Mouse (Mus musculus): ENCODE measurements at regions not wholly inside any gene's neighbourhood (a gene's known extent, or its start where the extent isn't known, plus 50 kb on each side); places are given as distances from the start of the nearest gene placed in this dataset.

DNA sequence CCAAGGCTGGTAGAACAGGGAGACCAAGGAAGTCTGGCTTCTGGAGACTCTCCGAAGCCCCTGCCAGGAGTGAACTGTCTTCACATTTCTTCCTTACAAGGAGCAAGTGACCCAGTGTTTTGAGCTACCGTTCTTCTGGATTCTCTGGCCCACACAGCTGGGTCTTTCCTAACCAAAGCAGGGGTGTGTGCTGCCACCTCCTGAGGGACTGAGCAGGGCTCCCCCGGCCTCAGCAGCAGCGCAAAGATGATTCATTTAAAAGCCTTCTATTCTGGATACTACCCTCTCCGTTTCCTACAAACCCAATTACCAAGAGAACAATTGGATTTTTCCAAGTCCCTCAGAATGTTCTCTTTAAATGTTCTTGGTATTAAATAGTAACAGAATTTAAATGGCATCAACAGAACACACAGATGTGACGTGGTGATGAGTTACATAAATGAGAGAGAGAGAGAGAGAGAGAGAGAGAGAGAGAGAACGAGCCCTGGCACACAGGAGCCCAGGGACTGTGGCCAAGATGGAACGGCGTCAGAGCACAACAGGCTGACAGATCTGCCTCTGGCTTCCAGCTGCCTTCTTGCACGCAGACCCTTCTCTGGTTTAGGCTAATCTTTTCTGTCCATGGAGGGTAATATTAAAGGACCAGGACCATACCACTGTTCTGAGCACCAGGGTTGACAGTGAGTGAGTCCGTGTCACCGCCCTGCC is 191.6 kb downstream of the Agtpbp1 start:
- DNase-seq (ENCODE audit: low read depth, low spot score) = no peak

DNA sequence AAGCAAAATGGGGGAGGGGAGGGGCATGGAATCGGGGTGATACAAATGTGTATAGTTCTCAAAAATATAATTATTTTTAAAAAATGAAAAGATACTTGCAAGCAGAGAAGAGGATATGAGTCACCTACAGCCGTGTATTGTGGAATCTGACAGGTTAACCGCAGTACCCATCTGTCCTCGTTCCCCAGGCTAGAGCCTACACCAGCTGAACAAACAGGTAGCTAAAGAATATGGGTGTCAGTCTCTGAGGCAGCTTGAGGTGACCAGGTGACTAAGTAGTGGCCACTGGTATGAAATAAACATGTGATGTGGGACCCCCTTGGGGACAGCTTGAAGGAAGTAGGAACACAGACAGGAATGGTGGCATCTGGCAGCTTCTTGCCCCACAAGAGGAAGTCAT is 192.2 kb downstream of the Agtpbp1 start:
- DNase-seq (ENCODE audit: low read depth, low spot score) = no peak

DNA sequence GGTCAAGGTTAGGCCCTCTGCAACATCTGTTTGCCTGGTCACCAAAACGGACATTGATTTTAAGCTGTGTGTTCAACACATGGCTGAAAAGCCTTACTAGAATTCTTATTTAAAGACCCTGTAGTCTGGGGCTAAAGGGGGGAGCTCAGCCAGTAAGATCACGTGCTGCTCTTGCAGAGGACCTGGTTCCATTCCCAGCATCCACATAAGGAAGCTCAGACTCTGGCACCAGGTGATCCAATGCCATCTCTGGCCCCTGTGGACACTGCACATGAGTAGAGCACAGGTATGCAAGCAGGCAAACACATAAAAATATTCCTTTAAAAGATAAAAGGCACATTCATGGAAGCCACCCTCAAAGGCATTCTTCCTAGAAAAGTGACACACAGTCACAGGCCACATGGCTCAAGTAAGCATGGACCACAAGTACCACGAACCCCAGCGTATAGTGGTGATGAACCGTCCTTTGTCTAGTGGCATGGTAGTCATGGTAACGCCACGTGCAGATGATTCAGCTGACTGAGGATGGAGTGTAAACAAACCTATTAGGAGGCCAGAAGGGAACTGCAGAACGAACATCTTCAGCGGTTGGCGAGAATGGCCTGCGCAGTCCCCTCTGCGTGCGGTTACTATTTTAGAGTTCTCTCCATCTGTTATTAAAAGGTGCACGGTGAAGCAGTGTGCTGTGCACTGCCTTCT is 197.3 kb downstream of the Agtpbp1 start:
- no peak for DNase-seq (ENCODE audit: low read depth, low spot score)

DNA sequence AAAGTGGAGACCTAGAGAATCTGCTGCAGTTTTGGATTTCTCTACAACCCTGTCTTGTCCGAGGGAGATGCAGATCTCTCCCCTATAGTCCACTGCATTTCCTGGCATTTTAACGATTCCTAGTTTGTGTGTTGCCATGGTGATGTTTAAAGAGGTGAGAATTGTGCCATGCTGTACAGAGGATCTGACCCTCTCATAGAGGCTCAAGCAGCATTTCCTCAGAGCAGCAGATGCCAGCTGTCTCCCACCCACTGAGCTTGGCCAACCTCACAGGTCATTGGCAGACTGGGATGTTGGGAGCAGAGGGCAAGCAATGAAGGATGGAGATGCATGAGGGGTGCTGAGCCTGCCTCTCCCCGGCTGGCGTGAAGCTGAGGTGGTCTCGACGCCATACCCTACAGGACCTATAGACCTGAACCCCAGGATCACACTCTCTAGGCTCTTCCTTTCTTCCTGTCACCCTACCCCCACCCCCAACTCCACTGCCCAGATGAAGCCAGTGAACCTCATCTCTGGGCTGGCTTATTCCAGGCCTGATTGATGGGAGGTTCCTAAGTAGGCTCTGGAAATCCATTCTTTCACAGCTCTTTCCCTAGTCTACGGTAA is 198.0 kb downstream of the Agtpbp1 start:
- no peak for DNase-seq (ENCODE audit: low read depth, low spot score)

DNA sequence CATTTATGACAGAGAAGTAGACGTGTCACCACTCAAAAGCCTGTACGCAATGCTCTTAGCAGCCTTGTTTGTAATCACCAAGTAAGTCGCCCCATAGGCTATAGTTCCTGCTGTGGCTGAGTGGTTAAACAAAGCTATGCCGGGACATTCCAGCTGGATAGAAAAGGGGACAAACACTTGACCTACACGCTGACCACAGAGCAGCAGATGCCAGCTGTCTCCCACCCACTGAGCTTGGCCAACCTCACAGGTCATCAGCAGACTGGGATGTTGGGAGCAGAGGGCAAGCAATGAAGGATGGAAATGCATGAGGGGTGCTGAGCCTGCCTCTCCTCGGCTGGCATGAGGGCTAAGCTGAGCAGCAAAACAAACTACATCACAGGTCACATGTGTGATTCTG is 199.2 kb downstream of the Agtpbp1 start:
- no peak for DNase-seq (ENCODE audit: low read depth, low spot score)

DNA sequence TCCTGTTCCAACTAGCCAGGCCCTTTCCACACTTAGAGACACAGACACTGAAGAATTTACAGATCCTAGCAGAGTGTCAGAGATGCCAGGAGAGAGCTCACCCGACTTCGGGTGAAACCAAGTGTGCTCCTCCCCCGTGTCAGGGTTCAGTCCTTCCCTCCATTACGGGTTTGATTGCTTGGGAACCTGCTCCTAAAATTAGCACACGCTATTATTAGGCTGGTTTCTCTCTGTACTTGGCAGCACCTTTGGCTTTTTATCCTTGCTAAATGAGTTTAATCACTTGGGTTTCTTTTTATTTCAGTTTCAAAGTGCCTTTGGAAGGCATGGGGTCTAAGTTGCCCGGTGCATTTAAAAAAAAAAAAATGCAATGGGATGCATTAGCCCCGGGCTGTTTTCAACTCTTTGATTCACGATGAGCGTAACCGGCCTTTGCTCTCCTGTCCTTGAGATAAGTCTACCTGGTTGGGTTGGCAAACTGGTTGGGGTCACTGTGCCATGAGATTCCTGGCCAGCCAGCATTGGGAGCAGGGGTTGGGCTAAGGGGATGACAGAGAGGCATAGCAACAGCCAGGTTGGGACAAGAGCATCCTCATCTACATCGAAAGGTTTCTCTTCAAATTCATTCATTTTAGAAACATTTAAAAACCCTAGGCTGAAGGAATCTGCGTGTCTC is 214.7 kb downstream of the Agtpbp1 start:
- no peak for DNase-seq (ENCODE audit: low read depth, low spot score)

DNA sequence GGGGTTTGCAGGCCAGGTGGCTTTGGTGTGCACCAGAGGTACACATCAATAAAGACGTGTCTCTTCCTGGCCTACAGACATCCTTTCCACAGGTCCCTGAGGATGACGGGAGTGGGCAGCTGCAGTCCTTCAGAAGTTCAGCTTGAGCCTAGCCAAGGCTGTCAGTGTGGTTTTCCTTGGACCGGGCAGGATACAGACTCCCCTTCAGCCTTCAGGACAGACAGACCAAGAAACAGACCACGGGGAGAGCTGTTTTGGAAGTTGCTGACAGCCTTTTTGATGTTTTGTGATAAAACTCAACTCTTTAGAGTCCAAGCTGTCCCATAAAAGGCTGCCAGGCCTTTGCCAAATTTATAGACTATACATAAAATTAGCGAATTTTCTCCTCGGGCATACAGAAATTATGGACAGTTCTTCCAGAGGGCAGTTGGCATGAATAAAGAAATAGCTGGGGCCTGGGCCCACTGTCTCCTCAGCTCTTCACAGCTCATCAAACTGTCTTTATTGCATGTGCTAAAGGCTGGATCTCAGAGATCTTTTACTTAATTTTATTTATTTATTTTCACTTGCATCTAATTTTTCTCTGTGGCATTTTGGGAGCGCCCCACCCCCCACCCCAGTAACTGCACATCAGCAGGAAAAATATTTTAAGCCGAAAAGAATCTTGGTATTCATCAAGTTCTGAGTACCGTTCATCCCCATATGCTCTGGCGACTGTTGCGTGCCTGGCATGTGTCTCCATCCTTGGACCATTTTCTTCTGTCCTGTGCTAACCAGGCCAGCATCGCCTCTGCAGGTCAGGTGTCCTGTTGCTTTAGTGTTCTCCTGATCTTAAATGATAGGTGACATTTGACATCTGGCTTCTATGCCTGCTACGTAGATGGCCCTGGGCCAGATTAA is 216.2 kb downstream of the Agtpbp1 start:
- DNase-seq (ENCODE audit: low read depth, low spot score) = no peak

DNA sequence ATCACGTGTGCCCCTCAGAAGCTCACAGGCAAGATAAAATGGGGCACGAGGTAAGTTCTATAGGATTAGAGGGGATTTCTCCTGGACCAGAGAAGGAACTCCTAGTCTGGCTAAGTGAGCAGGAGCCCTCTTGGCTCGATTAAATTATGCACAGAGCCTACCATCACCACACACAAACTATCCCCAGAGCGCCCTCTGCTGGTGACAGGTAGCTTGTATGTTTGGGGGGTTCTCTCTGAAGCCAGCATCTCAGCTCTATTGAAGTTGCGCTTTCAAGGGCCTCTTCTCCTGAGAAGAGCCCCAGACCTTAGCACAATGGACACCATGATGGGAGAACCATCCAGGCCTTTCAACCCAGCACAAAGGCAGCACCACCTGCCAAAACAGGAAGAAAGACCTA is 219.6 kb downstream of the Agtpbp1 start:
- DNase-seq (ENCODE audit: low read depth, low spot score) = peak; percentile 37

DNA sequence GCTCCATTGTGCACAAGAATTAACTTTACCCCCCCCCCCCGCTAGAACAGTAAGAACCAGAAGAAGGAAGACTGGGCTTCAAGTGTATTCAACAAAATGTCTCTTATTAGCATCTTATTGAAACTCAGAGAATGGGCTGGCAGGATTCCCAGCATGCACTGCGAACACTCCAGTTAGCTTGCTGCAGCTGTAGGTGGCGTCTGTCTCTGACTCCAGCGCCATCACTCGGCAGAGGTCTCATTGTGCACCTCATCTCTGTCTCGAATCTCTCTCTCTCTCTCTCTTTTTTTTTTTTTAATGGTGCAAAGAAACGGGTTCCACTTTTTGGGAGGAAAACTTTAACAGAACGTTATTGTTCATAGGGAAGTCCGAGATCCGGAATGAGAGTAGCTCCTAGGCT is 221.6 kb downstream of the Agtpbp1 start:
- DNase-seq (ENCODE audit: low read depth, low spot score) = no peak

DNA sequence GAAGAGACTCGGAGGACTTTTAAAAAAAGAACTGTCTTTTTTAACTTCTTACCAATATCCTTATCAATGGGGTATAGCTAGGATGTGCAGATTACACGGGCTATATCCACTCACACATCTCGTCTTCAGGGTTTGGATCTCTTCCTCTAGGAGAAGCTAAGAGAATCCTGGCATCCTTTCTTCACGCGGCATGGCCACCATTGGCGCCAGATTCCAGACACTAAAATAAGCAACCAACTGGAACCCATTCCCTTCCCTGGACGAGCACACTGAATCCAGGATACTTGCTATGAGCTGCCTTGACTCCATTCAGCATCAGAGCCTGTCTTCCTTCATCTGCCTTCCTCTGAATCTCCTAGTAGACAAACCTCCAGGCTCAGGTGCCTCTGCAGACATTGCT is 223.7 kb downstream of the Agtpbp1 start:
- DNase-seq (ENCODE audit: low read depth, low spot score) = no peak

DNA sequence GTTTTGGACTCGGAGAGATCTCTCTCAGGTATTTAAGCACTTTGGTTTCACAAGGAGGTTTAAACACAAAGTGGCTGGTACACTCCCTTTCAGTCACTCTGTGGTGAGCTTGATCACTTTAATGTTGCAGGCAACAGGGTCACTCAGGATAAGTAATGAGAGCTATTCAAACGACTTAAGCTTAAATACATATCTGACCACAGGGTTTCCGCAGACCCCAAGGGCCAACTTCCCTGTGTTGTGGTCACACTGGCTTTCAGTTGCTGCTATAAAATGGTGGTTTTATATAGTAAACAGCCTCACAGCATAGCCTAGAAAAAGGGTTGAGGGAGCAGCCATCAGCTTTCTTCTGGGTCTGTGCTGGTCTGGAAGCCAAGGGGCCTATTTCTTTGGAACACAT is 225.0 kb downstream of the Agtpbp1 start:
- no peak for DNase-seq (ENCODE audit: low read depth, low spot score)

DNA sequence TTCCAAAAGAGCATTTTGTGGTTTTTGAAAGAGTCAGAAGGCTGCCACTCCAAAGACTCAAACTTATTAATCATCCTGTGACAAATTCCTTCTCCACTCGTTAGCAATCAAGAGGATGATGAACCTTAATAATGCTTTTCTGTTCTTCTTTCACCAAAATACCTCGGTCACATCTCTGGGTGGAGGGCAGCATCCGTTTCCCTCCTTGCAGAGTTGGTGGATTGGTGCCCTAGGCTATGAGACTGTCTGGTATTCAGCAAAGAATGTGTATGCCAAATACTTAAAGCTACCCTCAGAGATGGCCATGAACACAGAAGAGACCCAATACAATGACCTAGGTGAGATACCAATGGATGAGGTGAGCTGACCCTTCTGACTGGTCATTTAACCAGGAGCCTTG is 226.6 kb downstream of the Agtpbp1 start:
- DNase-seq (ENCODE audit: low read depth, low spot score) = no peak

DNA sequence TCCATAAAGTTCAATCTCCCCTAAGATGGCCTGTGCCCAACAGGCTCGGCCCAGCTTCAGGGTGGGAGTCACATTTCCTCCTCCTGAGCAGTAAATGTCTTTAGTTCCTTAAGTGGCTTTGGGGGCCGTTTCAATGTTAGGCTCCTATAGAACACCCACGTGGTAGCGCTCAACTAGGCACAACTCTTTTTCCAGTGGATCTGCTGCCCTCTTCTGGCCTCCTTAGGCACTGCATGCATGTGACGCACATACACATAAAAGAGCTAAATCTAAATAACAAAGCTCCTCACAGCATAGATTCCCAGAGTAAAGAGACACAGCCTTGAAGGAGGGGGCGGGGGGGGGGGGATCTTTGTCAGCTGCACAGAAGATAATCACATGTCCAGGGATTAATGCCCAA is 233.6 kb downstream of the Agtpbp1 start:
- DNase-seq (ENCODE audit: low read depth, low spot score) = no peak

DNA sequence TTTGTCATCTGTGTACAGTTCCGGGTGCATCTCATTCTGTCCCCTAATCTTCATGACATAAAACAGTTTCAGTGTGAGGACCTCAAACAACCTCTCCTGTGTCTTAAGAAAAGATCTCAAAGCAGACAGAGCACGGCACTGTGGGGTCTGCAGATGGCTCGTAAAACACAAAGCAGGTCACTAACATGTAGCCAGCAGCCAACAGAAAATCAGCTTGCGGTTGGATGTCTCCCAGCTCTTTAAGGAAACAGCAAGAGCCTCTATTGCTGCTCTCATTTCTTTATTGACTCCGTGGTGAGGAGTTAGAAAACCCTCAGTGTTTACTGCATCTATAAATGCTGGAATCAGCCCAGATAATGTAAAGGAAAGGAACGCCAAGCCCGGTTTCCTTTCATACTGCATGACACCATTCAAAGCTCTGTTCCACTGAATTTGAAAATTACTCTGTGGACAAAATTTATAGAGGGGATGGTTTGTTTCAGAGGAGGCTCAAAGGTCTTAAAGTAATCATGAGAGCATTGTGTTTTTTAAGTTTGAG is 234.3 kb downstream of the Agtpbp1 start:
- DNase-seq (ENCODE audit: low read depth, low spot score) = no peak

DNA sequence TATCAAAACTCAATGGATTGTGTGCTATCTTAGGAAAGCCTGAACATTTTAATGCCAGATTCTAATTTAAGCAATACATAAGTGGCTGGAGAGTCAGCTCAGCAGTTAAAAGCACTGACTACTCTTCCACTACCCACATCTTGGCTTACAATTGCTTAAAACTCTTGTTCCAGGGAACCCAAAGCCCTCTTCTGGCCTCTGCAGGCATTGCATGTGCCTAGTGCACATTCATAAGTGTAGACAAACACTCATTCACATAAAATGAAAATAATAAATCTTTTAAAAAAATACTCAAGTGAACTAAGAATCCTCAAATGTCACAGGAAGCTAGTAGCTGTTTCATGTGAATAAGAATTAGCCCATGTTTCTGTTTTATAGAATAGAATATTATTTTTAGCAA is 236.5 kb downstream of the Agtpbp1 start:
- DNase-seq (ENCODE audit: low read depth, low spot score) = no peak

DNA sequence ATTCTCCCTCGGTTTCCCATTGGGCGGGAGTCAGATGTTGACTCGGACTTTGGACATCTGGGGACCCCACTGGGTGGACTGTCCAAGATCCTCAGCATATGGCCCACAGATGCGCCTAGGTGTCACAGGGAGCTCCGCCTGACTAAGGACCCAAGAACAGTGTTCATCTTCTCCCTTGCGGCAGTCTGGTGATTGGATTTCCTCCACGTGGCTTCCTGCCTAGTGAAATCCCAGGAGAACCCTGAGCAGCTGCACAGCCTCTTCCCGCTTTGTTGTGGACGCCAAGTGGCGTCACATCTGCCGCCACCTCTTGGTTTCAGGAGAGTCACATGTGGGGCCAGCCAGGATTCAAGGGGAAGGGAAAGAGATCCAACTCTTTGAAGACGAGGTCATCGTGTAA is 243.2 kb downstream of the Agtpbp1 start:
- DNase-seq (ENCODE audit: low read depth, low spot score) = no peak

DNA sequence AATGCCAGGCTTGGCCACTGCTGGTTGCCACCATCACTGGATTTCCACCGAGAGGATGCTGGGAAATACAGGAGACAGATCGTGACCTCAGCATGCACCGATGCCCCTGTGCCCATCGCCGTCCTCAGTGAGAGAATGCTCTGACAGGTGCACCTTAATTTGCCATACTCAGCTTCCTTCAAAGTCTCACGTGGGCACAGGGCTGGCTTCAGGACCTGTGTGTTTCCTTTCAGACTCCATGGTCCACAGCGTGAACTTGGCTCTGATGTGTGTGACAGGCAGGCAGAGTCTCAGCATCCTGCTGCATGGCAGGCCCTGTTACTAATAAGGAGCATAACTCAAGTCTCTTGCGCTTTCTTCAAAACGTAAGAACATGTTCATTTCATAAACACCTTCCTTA is 246.6 kb downstream of the Agtpbp1 start:
- no peak for DNase-seq (ENCODE audit: low read depth, low spot score)

DNA sequence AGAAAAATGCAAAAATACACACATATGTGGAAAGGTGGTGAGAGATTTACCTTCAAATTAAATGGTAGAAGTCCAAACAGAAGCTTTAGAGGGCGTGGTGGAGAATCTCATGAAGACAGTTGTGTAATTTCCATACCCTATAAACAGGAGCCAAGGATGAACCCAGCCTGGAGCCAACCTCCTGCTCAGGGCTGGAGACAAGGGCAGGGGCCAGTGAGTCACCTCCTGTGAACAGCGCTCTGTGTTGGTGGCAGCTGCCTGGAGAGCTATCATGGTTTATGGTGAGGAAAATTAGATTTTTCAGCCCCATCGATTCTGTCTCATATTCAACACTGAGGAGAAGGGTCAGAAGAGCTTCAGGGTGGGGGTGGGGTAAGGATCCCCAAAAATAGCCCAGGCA is 261.1 kb downstream of the Agtpbp1 start:
- DNase-seq (ENCODE audit: low read depth, low spot score) = no peak

DNA sequence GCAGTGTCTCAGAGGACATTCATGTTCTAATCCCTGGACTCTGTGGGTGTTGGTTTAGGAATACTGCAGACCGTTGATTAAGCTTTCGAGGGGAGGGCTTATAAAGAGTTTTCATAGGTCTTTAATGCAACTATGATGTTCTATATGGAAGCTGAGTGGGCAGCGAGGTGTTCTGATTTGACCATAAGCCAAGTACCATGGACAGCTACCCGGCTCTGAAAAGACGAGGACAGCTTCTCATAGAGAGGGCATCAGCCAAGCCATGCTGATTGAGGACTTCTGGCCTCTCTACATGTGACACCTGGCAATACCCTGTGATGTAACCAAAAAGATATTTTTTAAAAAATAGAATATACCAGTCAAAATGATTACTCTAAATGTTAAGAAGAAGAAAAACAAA is 261.6 kb downstream of the Agtpbp1 start:
- no peak for DNase-seq (ENCODE audit: low read depth, low spot score)

DNA sequence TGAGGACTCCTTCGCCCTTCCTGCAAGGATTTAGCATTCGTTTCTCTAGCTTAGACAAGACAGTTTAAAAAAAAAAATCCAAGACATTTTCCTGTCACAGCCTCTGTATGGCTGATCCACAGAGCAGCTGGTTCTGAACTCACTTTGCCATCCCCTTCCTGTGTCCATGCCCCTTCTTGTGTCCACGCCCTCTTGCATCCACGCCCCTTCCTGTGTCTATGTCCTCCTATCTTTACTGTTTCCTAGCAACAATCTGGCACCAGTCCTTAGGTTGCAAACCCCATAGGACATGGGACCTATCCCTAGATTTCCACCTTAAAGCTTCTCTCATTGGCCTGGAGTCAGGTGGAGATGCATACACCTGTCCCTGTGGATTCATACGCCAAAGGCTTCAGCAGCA is 264.8 kb downstream of the Agtpbp1 start:
- no peak for DNase-seq (ENCODE audit: low read depth, low spot score)

DNA sequence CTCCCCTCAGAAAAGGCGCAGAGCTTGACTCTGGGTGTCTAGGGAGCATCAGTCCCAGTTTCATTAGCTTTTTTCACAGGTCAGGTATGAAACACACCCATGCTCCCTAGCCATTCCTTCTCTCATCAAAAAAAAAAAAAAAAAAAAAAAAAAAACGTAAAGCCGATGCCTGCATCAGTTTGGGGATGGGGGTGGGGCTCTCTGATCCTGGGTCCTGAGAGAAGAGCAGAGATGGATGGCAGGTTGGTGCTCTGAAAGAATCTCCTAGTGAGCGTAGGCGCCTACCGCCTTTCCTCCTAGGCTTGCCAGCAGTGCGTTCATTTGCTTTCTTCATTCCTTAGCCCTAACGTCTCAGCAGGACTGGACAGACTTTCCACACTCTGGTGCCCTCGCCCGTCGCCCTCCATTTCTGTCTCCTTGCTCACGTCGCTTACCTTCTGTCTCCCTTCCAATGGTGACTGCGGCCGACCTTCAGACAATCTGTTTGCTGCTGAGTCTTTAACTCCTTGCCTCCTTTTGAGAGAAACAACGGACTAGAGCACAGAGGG is 267.5 kb downstream of the Agtpbp1 start:
- no peak for DNase-seq (ENCODE audit: low read depth, low spot score)

All from retina, adult 2 months (tissue).